In the genomic region with DNA sequence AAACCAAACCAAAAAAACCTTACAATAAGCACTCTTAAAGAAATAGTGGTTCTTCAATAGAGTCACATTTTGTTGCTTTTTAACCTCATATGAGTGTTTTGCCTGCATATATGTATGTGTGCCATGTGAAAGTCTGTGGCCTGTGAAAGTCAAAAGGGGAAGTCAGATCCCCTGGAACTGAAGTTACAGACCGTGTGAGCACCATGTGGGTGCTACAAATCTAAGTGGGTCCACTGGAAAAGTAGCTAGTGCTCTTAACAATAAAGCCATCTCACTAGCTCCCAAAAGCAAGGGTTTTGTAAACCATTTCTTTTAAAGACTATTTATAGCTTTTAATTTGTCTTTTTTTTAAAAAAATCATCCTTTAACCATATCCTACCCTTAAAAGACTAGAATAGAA, we compare ENCODE assay signal across 25 mouse cellular contexts. TPM values are rescaled to one million over a fixed set of nuclear protein-coding genes. Genes with fewer than 3 reads are reported as not detected.
A peak's percentile ranks its signal among the peaks of the same experiment; 100 is the strongest.
DNase-seq lines count a peak whose midpoint lies in the region; ATAC-seq lines count a peak whose summit lies in the region.
"Had no signal": no experiment of that assay in that cellular context is flagged by ENCODE, and none has a peak within 500 bp of the region (broad histone marks: within the 10 kb centered on the region; RNA-seq: fewer than 3 reads in every experiment).

No protein-coding gene starts in this region.

- H3K9me3 ChIP-seq in hindbrain, embryonic 12.5 days (replicated peaks) = no peaks in the 10 kb centered on the region
- H3K9me3 ChIP-seq: embryonic facial prominence, embryonic 10.5 days; forebrain, embryonic 13.5 days; heart, embryonic 13.5 days; intestine, embryonic 15.5 days had no signal

- no peak for ATAC-seq in hindbrain, embryonic 12.5 days (ENCODE audit: low FRiP score)
- ATAC-seq: CD4-positive, CD25-positive, alpha-beta regulatory T cell, adult 4 months; forebrain, embryonic 13.5 days; forebrain, postnatal 0 days; intestine, embryonic 15.5 days had no signal

- intact Hi-C loops in left cerebral cortex, postnatal 10 days (cut with DNase I) = no loop called here
- intact Hi-C loops in left cerebral cortex, postnatal 36 days (cut with DNase I) = no loop called here

- peaks cover 89% of the 10 kb centered on the region for H3K79me2 ChIP-seq in macrophage (ENCODE audit: inconsistent target)

- H3K4me2 ChIP-seq in hindbrain, embryonic 12.5 days (replicated peaks) = no peak overlapping the region
- H3K4me2 ChIP-seq: forebrain, embryonic 13.5 days; heart, embryonic 13.5 days; hindbrain, embryonic 14.5 days; intestine, embryonic 15.5 days had no signal

- H3K9ac ChIP-seq in hindbrain, embryonic 12.5 days = no peak overlapping the region
- H3K9ac ChIP-seq: forebrain, embryonic 13.5 days; forebrain, postnatal 0 days; heart, embryonic 13.5 days; hindbrain, embryonic 14.5 days; intestine, embryonic 15.5 days had no signal

- peak; percentile 67 for DNase-seq in A20 (ENCODE audit: low read depth, low spot score)
- DNase-seq in MEL-GATA-1-ER (ENCODE audit: extremely low read depth, low read depth) = peak; percentile 56
- peak; percentile 63 for DNase-seq in splenic B cell, adult 2 months (ENCODE audit: low read depth, low spot score)
- no peak for DNase-seq in left cerebral cortex, postnatal 10 days (ENCODE audit: extremely low spot score in 1 of 2, low spot score in 2 of 2)
- DNase-seq in left cerebral cortex, postnatal 36 days (ENCODE audit: low spot score in 2 of 2) = no peak
- DNase-seq: adrenal gland, postnatal 14 days; cerebellum, adult 18-20 months; cerebellum, adult 9-11 months; cerebellum, postnatal 36 days; forebrain, postnatal 0 days; gastrocnemius, postnatal 25 days; heart, adult 11 months; heart, postnatal 4 days had no signal

- H3K27ac ChIP-seq in macrophage = peak overlapping the region; percentile 41
- no peak overlapping the region for H3K27ac ChIP-seq in hindbrain, embryonic 12.5 days
- H3K27ac ChIP-seq: embryonic facial prominence, embryonic 10.5 days; forebrain, embryonic 13.5 days; heart, embryonic 13.5 days; hindbrain, embryonic 14.5 days; intestine, embryonic 15.5 days had no signal

- no peaks in the 10 kb centered on the region for H3K36me3 ChIP-seq in macrophage (ENCODE audit: inconsistent target)
- H3K36me3 ChIP-seq in splenic B cell, adult 2 months (ENCODE audit: control insufficient read depth, insufficient read depth, low read length, poor library complexity, severe bottlenecking) = no peaks in the 10 kb centered on the region
- H3K36me3 ChIP-seq in hindbrain, embryonic 12.5 days = no peaks in the 10 kb centered on the region
- H3K36me3 ChIP-seq: embryonic facial prominence, embryonic 10.5 days; intestine, embryonic 15.5 days had no signal

- no peaks in the 10 kb centered on the region for H3K27me3 ChIP-seq in splenic B cell, adult 2 months (ENCODE audit: control insufficient read depth, insufficient read depth, low read length, poor library complexity, severe bottlenecking)
- H3K27me3 ChIP-seq in hindbrain, embryonic 12.5 days = no peaks in the 10 kb centered on the region
- H3K27me3 ChIP-seq: forebrain, embryonic 13.5 days; heart, embryonic 13.5 days; intestine, embryonic 15.5 days had no signal

- 10% methylated on average over 1 of the region's 1 CpGs for WGBS in macrophage (ENCODE audit: missing documents)
- WGBS in hindbrain, embryonic 12.5 days = 100% methylated on average over 1 of the region's 1 CpGs

- H3K4me3 ChIP-seq in macrophage (ENCODE audit: inconsistent target) = no peak overlapping the region
- H3K4me3 ChIP-seq in hindbrain, embryonic 12.5 days = no peak overlapping the region
- H3K4me3 ChIP-seq: embryonic facial prominence, embryonic 10.5 days; forebrain, embryonic 13.5 days; heart, embryonic 13.5 days; intestine, embryonic 15.5 days had no signal

- H3K4me1 ChIP-seq in hindbrain, embryonic 12.5 days = peaks cover 19% of the 10 kb centered on the region
- H3K4me1 ChIP-seq: intestine, embryonic 15.5 days had no signal

RNA-seq across cellular contexts. Expression of a gene that starts 4.4 kb away (rescaled TPM):
- 10 to 100 TPM; 13.9 to 48.3 (median 30.3) TPM for total RNA-seq in macrophage (2018; cell fraction: chromatin; rRNA removed)
- 100 to 1,000 TPM in 3 of 26 experiments, 10 to 100 TPM in 23; 59.5 to 123 (median 82.4) TPM for total RNA-seq in macrophage (2018; cell fraction: cytosol; rRNA removed)
- 10 to 100 TPM; 27.0 to 68.3 (median 39.7) TPM for total RNA-seq in macrophage (2018; cell fraction: nucleus; rRNA removed)
- 89.7 to 330 TPM (median 144 TPM) in 3 replicates for polyA plus RNA-seq in macrophage (2018)
- 100 to 1,000 TPM; 132 to 133 TPM for total RNA-seq in left cerebral cortex, postnatal 10 days (2021)
- total RNA-seq in left cerebral cortex, postnatal 36 days (2021) = 10 to 100 TPM; 84.5 to 84.8 TPM
- polyA plus RNA-seq in hindbrain, embryonic 12.5 days (2016; fragmentation: Nextera tagmentation; extraction: Ambion mirVana) = 137 and 161 TPM in 2 replicates

RNA-seq across cellular contexts. Expression of a gene that starts 17.3 kb away (rescaled TPM):
- 10 to 100 TPM in 3 of 26 experiments, 1 to 10 TPM in 22, under 1 TPM in 1; 0.84 to 11.2 (median 4.1) TPM for total RNA-seq in macrophage (2018; cell fraction: chromatin; rRNA removed)
- 1 to 10 TPM in 14 of 26 experiments, under 1 TPM in 12; 0.38 to 1.8 (median 1.0) TPM for total RNA-seq in macrophage (2018; cell fraction: cytosol; rRNA removed)
- total RNA-seq in macrophage (2018; cell fraction: nucleus; rRNA removed) = 10 to 100 TPM in 1 of 26 experiments, 1 to 10 TPM in 24, under 1 TPM in 1; 0.79 to 17.8 (median 2.7) TPM
- 1.1 to 3.7 TPM (median 1.2 TPM) in 3 replicates for polyA plus RNA-seq in macrophage (2018)
- 1 to 10 TPM; 1.1 TPM for total RNA-seq in left cerebral cortex, postnatal 10 days (2021)
- total RNA-seq in left cerebral cortex, postnatal 36 days (2021) = under 1 TPM; 0.52 to 1.00 TPM
- polyA plus RNA-seq in hindbrain, embryonic 12.5 days (2016; fragmentation: Nextera tagmentation; extraction: Ambion mirVana) = 12.3 and 12.8 TPM in 2 replicates
- total RNA-seq: gastrocnemius, adult 18-20 months had no signal

RNA-seq across cellular contexts. Expression of a gene that starts 56.8 kb away (rescaled TPM):
- total RNA-seq in macrophage (2018; cell fraction: chromatin; rRNA removed) = not detected
- not detected for total RNA-seq in macrophage (2018; cell fraction: cytosol; rRNA removed)
- total RNA-seq in macrophage (2018; cell fraction: nucleus; rRNA removed) = not detected
- not detected in 3 replicates for polyA plus RNA-seq in macrophage (2018)
- total RNA-seq in left cerebral cortex, postnatal 10 days (2021) = not detected
- total RNA-seq in left cerebral cortex, postnatal 36 days (2021) = not detected
- not detected in 2 replicates for polyA plus RNA-seq in hindbrain, embryonic 12.5 days (2016; fragmentation: Nextera tagmentation; extraction: Ambion mirVana)
- total RNA-seq: adrenal gland, adult 18-20 months; adrenal gland, postnatal 14 days; forebrain, postnatal 0 days; gastrocnemius, adult 18-20 months; gastrocnemius, postnatal 25 days; heart, postnatal 4 days had no signal
- polyA plus RNA-seq: CD4-positive, CD25-positive, alpha-beta regulatory T cell, adult 4 months; embryonic facial prominence, embryonic 14.5 days; forebrain, embryonic 13.5 days; forebrain, postnatal 0 days; heart, embryonic 13.5 days; heart, postnatal 0 days; hindbrain, embryonic 14.5 days; intestine, embryonic 15.5 days had no signal

Comparison
In these comparisons a context has a peak if more than half of its experiments do, and no peak if none do; other contexts are left out.
1. DNase-seq: peak in A20 (single experiment), MEL-GATA-1-ER (single experiment) and splenic B cell, adult 2 months (single experiment); none in left cerebral cortex, postnatal 10 days (0 of 2) and left cerebral cortex, postnatal 36 days (0 of 2).